Mouse (Mus musculus): Measurements from ENCODE around the gene Gm11444.
A peak's percentile ranks its signal among the peaks of the same experiment; 100 is the strongest.

The Gm11444 gene

GRCm38 (mm10) chr11:85857997-85858698, 8.0 kb upstream of the Gm11444 start:
- no peak for DNase-seq (ENCODE audit: low spot score)

GRCm38 (mm10) chr11:85850758-85851157, 625 bp upstream of the Gm11444 start:
- DNase-seq (ENCODE audit: low spot score) = no peak

- DNase-seq (ENCODE audit: low spot score) = no peak
These were observed 1.1 kb downstream of the Gm11444 start for GRCm38 (mm10) chr11:85849037-85849436.

- no peak for DNase-seq (ENCODE audit: low spot score)
These were observed 3.6 kb downstream of the Gm11444 start for GRCm38 (mm10) chr11:85846509-85846908.

DNA sequence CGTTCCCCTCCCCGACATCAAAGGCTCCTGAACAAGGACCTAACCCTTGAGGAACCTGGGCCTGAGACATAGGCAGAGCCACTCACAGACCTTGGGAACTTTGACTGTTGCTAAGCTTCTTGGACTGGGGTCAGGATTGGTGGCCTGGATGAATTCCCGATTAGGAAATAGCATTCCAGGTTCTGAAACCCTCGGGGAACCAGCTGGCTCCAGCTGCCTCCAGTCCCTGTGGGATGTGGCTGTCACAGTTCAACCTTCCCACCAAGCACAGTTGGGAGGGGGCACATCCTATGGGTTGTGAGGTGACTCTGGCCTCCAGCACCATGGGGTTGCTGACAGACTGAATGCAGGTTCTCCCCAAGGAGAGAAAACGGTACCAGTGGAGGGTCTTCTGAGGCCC, 4.2 kb downstream of the Gm11444 start:
- no peak for DNase-seq (ENCODE audit: low spot score)

DNA sequence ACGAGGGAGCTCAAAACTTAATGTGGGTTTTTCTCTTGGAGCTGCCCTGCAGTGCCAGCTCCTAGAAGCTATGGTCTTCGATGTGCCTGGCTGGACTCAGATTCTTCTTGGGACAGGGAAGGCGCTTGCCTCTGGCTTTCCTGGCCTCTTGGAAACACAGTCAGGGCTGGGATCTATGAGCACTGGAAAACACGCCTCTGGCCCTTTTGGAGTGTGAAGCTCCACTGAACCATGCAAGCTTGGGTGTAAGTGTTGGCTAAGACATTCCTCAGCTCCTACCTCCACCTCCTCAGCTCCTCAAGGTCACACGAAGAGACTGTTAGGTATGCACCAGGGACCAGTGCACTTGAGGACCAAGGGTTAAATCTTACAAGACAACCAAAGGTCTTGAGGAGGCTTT, 5.2 kb downstream of the Gm11444 start:
- no peak for DNase-seq (ENCODE audit: low spot score)

DNA sequence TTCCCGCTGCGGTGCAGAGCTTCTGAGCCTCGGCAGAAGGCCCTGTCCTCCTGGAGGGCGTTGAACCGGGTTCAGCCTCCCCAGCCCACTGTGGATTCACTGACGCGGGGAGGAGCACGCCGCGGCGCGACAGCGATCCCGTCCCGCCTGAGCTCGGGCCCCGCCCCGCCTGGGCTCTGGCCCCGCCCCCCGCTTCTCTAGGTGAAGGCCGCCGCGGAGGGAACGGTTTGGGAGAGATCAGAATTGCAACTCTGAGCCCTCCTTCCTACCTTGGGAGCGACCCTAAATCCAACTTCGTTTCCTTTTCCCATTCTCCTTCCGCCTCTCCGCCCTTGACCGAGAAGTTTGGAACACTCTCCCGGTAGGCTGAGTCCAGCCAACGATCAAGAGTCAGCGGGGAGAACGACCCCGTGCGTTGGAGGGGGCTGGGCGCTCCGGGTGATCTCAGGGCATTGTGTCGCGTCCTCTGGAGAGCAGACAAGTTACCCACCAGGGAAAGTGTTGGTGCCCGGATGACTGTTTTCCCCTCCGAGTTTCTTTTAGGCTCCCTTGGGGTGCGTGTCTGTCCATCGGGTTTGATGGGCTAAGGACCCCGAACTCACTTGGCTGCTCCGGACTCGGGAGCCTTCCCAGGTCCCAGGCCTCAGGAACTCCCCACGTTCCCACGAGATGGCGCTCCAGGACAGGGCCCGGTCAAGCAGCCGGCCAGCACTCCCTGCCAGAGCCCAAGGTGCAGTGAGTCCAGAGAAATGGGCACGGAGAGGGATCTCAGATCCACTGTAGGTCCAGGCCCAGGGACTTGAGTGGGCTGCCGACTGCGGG, 5.8 kb downstream of the Gm11444 start:
- DNase-seq (ENCODE audit: low spot score) = peak; percentile 87

GRCm38 (mm10) chr11:85843347-85843692, 6.8 kb downstream of the Gm11444 start:
- DNase-seq (ENCODE audit: low spot score) = no peak

- DNase-seq (ENCODE audit: low spot score) = no peak
These were observed 7.4 kb downstream of the Gm11444 start for GRCm38 (mm10) chr11:85842596-85843346.

GRCm38 (mm10) chr11:85841980-85842379, 8.2 kb downstream of the Gm11444 start:
- no peak for DNase-seq (ENCODE audit: low spot score)

DNA sequence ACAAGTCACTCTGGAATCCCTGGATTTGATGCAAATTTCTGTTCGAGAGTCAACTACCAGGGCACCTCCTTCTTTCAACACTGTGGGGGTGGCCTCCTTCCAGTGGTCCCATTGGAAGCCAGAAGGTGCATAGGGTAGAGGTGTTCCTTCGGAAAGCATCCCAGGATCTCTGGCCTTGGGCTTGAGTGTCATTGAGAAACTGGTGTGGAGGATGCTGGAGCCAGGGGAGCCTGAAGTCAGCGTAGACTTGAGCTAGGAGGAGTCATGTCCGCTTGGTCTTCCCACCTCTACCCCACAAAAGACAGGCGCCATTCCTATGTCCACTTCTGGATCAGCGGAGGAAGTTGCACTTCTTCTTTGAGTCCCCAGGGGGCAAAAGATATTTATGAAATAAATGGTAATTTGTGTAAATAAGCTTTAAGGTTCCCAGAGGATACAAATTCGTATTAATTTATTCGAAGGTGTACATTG, 8.9 kb downstream of the Gm11444 start:
- no peak for DNase-seq (ENCODE audit: low spot score)

- no peak for DNase-seq (ENCODE audit: low spot score)
These were observed 9.4 kb downstream of the Gm11444 start for GRCm38 (mm10) chr11:85840803-85841145.

- DNase-seq (ENCODE audit: low spot score) = no peak
These were observed 9.9 kb downstream of the Gm11444 start for GRCm38 (mm10) chr11:85840031-85840802.

DNA sequence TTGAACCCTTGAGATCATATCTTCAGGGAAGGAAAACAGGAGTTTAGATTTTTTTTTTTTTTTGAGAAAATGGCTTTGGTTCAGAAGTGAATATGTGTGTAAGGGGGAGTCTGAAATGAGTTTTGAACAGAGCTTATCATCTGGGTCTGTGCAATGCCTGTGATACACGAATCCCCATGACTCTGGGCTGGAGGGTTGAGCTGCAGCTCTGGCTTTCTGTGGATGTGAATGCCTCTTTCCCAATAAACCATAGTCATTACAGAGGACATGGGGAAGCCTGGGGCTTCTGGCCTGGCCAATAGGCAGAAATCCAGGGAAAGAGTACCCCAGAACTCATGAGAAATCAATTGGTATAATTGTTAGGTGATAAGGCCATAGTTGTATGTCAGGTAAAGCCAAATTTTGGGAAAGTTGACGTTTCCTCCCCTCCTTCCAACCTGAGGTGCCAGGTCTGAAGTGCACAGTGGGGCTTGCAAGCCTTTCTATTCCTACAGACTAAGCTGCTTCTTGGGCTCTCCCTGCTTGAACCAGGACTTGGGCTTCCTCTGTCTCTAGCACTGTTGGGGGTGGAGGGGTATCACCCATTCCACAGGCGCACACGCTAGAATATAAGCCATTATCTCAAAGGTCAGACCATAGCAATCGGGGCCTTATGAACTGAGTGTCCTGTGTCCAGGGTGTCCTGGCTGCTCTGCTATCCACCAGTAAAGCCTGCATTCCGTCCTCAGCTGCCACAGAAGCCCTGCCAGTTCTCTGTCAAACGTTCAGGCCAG, 10.7 kb downstream of the Gm11444 start:
- no peak for DNase-seq (ENCODE audit: low spot score)

DNA sequence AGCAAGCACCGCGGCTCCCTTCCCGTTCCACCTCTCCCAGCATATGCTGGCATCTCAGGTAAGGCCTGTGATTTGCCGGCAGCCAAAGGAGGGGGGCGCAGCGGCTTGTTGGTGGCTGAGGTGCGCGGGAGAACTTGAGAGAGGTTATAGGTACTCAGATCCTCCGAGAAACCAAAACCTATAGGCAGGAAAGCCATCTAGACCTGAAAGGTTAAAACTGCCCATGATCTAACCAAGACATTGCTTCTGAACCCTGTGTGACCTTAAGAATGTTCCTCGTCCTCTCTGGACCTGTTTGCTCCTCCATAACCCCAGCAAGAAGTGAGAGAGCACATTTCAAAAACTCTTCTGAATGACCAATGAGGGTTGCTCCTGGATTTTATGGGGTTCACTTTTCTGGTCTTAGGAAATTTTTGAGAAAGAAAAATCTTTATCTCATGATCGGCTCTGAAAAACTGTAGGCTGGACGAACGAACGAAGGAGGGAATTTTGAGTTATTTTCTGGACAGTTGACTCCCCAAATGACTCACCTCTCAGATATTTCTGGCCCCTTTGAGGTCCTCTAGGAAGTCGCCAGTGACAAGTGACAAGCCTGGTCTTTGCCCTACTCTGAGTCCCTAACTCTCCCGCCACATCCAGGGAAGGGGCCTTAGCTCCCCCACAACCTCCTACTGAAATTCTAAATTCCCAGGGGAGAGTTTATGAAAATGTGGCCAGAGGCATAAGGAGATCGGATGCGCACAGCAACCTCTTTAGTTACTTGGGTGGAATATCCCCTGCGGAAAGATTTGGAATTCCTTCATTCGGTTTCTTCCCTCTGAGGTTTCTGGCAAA, 11.5 kb downstream of the Gm11444 start:
- no peak for DNase-seq (ENCODE audit: low spot score)

DNA sequence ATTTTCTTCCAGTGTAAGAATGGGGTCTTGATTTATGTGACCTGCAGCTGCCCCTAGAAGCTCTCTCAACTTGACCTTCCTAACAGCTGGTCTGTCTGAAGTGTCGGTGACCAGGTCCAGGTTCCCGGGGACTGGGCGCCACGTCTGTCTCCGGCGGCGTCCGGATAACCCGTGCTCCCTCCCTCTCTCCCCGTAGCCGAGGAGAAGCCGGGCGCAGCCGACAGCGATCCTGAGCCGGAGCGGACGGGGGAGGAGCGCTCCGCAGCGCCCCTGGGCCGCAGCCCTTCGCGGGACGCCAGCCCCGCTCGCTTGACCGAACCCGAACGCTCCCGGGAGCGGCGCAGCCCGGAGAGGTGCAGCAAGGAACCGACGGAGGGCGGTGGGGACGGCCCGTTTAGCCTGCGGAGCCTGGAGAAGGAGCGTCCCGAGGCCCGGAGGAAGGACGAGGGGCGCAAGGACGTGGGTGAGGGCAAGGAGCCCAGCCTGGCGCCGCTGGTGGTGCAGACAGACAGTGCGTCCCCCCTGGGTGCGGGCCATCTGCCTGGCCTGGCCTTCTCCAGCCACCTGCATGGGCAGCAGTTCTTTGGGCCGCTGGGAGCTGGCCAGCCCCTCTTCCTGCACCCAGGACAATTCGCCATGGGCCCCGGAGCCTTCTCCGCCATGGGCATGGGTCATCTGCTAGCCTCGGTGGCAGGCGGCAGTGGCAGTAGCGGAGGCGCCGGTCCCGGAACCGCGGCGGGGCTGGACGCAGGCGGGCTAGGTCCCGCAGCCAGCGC, 12.3 kb downstream of the Gm11444 start:
- no peak for DNase-seq (ENCODE audit: low spot score)

GRCm38 (mm10) chr11:85837291-85837647, 12.9 kb downstream of the Gm11444 start:
- DNase-seq (ENCODE audit: low spot score) = no peak

- no peak for DNase-seq (ENCODE audit: low spot score)
These were observed 13.4 kb downstream of the Gm11444 start for GRCm38 (mm10) chr11:85836523-85837290.
